Mouse (Mus musculus): ENCODE data around the gene Ect2. TPM values are rescaled to one million over a fixed set of nuclear protein-coding genes. Genes with fewer than 3 reads are reported as not detected.

Gene Ect2
- polyA plus RNA-seq, 1 experiment from 2014 or later: 67.1 TPM

DNA sequence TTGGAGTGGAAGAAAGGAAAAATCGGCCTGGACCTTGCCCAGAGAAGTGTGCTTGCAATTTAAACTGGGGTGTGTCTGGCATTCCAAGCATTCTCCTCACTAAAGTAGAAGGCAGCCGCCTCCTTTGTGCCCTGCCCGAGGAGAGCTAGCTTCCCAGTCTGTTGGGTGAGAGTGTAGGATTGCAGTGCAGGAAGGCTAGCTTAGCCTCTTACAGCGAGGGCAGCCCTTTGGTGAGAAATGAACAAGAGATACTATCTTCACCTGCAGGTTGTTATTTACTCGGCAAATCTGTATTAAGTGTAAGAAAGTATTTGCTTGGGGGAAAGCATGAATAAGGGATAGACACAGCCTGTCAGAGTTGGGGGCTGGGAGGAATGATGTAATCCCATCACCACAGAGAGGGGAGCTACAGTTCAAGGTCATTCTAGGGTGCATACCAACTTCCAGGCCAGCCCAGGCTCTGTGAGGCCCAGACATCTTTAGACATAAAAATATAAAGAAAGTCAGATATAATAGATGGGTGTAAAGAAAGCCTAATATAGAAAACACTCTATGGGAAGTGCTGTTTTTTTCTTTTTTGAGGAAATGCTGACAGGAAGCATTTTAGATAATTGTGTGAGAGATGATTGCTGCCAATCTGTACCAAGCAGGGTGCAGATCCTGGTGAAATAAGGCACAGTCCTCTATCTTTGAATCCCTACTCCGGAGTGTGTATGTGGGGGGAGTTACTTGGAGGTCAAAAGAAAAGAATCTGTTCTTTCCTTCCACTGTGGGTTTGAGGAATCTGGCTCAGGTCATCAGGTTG, 1.6 kb upstream of the Ect2 start:
- Histone ChIP-seq H3K4me2 (no peak overlapping the region), H3K4me3 (no peak overlapping the region), H3K27me3 (no peaks in the 10 kb centered on the region), H3K9ac (peak overlapping the region; percentile 34; the same call in 1 of the 2 replicates), H3K9me3 (replicated peaks) (no peaks in the 10 kb centered on the region), H3K36me3 (ENCODE audit: poor library complexity, severe bottlenecking) (peaks cover under 1% of the 10 kb centered on the region; the same call in 1 of the 2 replicates), H3K27ac (0 out of 2 replicates have a peak overlapping the region, but pooled peaks have one; percentile 14), H3K4me1 (peaks cover 31% of the 10 kb centered on the region)
- WGBS: 15% methylated on average over 6 of the region's 6 CpGs
- ATAC-seq: no peak

DNA sequence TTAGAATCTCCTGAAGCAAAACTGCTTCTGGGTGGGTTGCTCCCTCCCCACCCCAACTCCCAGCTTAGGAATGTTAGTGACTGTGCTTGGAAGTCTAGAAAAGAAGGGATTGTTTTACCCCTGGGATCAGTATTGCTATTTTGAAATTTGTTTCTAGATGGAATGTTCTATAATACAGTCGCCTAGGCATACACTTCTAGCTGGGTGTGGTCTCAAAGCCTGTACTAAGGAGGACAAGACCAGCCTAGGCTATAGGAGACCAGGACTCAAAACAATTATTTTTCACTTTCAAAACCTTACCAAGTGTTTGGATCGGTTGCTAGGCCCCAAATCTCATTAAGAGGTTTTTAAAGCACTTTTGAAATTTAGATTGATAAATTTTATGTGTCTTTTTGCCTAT, 602 bp upstream of the Ect2 start:
- 54% methylated on average over 2 of the region's 2 CpGs for WGBS
- Histone ChIP-seq H3K9me3 (replicated peaks) (no peaks in the 10 kb centered on the region), H3K36me3 (ENCODE audit: poor library complexity, severe bottlenecking) (peaks cover 9% of the 10 kb centered on the region), H3K27me3 (no peaks in the 10 kb centered on the region), H3K9ac (peak overlapping the region; percentile 48; the same call in 1 of the 2 replicates), H3K4me2 (peak overlapping the region; percentile 53), H3K4me1 (peaks cover 31% of the 10 kb centered on the region), H3K4me3 (peak overlapping the region; percentile 85), H3K27ac (peak overlapping the region; percentile 54)
- peak; percentile 7 for ATAC-seq

DNA sequence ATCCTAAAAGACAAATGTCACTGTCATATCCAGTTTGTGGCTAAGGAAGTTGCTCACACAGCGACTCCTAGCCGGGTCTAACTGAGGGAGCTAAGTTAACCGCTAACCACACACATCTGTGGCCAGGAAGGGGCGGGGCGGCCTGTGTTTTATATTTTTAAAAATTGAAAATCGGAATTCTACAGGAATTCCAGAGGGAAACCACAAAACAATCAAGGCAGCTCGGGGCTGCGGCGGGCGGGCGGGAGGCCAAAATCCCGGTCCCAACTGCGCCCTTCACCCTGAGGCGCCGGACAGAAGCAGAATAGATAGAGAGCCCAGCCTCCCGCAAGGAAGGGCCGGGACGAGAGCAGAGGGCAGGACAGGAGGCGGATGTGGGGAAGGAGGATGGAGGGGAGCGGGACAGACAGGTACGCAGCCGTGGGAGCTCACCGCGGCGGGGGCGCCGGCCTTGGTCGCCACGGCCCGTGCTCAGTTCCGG, 447 bp downstream of the Ect2 start:
- no peaks in the 10 kb centered on the region for H3K27me3 ChIP-seq
- peak; percentile 60 for ATAC-seq
- H3K4me3 ChIP-seq: peak overlapping the region; percentile 85
- peak overlapping the region; percentile 85 for H3K9ac ChIP-seq
- H3K4me1 ChIP-seq: peaks cover 31% of the 10 kb centered on the region
- peak overlapping the region; percentile 71 for H3K4me2 ChIP-seq
- WGBS: 0% methylated on average over 29 of the region's 31 CpGs
- H3K27ac ChIP-seq: peak overlapping the region; percentile 74
- peaks cover 18% of the 10 kb centered on the region for H3K36me3 ChIP-seq (ENCODE audit: poor library complexity, severe bottlenecking)
- H3K9me3 ChIP-seq (replicated peaks): no peaks in the 10 kb centered on the region

DNA sequence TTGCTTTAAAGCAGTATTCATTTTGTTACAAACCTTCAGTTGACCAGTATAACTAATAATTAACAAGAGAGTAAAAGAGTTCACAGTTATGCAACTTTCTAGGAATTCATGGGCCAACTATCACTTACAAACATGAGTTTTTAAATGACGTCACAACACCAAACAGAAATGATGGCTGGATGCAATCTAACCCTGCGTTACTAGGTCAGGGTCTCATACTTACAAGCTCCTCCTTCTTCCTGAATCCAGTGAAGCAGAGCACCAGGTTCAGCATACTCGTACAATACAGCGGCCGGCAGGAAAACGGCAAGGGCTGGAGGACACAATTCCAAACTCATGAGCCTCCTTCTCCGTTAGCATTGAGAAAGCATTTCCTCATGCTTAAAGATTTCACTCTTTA, 7.9 kb downstream of the Ect2 start:
- H3K9ac ChIP-seq: no peak overlapping the region
- no peak overlapping the region for H3K27ac ChIP-seq
- peaks cover 68% of the 10 kb centered on the region for H3K36me3 ChIP-seq (ENCODE audit: poor library complexity, severe bottlenecking)
- 91% methylated on average over 7 of the region's 7 CpGs for WGBS
- H3K4me1 ChIP-seq: no peaks in the 10 kb centered on the region
- no peaks in the 10 kb centered on the region for H3K9me3 ChIP-seq (replicated peaks)
- no peak for ATAC-seq
- no peak overlapping the region for H3K4me2 ChIP-seq
- no peaks in the 10 kb centered on the region for H3K27me3 ChIP-seq
- no peak overlapping the region for H3K4me3 ChIP-seq

DNA sequence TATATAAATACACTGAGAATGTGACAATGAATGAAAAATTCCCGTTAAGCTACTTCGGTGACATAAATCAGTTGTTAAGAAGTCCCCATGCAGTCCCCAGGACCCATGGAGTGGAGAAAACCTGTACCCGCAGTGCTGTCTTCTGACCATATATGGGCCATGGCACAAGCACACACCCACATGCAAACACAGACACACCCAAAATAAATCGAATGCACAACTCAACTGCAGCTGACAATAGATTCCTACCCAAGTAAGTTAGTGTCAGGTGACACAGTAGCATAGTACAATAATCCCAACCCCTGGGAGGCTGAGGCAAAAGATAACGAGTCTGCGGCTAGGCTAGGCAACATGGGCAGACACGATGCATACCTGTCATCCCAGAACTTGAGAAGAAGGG, 10.1 kb downstream of the Ect2 start:
- Histone ChIP-seq H3K4me1 (no peaks in the 10 kb centered on the region), H3K9ac (no peak overlapping the region), H3K27ac (no peak overlapping the region), H3K27me3 (no peaks in the 10 kb centered on the region), H3K4me3 (no peak overlapping the region), H3K9me3 (replicated peaks) (no peaks in the 10 kb centered on the region), H3K36me3 (ENCODE audit: poor library complexity, severe bottlenecking) (peaks cover 70% of the 10 kb centered on the region), H3K4me2 (no peak overlapping the region)
- no peak for ATAC-seq
- 84% methylated on average over 7 of the region's 7 CpGs for WGBS

DNA sequence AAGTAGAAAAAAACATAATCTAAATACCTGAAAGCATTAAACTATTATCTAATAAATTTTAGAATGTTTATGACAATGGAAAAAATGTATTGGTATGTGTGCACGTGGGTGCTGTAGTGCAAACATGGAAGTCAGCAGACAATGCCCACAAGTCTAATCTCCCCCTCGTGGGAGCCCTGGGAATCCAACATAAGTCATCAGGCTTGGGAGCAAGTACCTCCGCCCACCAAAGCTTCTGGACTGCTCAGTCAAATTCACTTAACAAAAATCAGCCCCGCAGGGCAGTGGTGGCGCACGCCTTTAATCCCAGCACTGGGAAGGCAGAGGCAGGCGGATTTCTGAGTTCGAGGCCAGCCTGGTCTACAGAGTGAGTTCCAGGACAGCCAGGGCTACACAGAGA, 13.6 kb downstream of the Ect2 start:
- no peaks in the 10 kb centered on the region for H3K27me3 ChIP-seq
- no peaks in the 10 kb centered on the region for H3K9me3 ChIP-seq (replicated peaks)
- H3K36me3 ChIP-seq (ENCODE audit: poor library complexity, severe bottlenecking): peaks cover 81% of the 10 kb centered on the region
- ATAC-seq: no peak
- H3K4me2 ChIP-seq: no peak overlapping the region
- no peaks in the 10 kb centered on the region for H3K4me1 ChIP-seq
- 88% methylated on average over 8 of the region's 8 CpGs for WGBS
- no peak overlapping the region for H3K9ac ChIP-seq
- no peak overlapping the region for H3K4me3 ChIP-seq
- H3K27ac ChIP-seq: no peak overlapping the region

DNA sequence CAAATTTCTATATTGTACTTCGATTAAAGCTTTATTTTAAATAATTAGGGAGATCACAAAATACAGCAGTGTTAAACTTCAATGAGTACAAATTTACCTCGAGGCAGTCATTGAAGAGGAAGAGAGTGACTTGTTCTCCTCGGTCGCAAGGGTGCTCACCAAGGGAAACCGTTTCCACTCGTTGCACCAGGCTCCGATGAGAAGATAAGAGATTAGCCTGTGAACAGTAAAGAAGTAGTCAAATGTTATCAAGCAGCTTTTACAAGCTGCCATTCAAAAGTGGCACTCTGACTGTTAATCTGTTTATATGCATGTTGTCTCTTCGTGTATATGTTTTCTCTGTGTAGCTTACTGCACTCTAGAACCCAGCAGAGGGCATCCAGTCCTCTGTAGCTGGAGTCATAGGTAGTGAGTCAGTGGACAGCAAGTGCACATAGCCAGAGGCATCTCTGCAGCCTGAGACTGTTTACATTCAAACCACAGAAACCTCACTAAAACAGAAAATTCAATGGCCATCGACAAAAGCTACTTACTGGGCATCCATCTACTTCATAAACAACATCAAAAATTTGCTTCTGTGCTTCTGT, 31.7 kb downstream of the Ect2 start:
- H3K4me2 ChIP-seq: no peak overlapping the region
- H3K4me1 ChIP-seq: no peaks in the 10 kb centered on the region
- no peak for ATAC-seq
- 91% methylated on average over 9 of the region's 9 CpGs for WGBS
- no peaks in the 10 kb centered on the region for H3K9me3 ChIP-seq (replicated peaks)
- no peak overlapping the region for H3K9ac ChIP-seq
- H3K27me3 ChIP-seq: no peaks in the 10 kb centered on the region
- H3K27ac ChIP-seq: no peak overlapping the region
- no peak overlapping the region for H3K4me3 ChIP-seq
- H3K36me3 ChIP-seq (ENCODE audit: poor library complexity, severe bottlenecking): peaks cover 50% of the 10 kb centered on the region

DNA sequence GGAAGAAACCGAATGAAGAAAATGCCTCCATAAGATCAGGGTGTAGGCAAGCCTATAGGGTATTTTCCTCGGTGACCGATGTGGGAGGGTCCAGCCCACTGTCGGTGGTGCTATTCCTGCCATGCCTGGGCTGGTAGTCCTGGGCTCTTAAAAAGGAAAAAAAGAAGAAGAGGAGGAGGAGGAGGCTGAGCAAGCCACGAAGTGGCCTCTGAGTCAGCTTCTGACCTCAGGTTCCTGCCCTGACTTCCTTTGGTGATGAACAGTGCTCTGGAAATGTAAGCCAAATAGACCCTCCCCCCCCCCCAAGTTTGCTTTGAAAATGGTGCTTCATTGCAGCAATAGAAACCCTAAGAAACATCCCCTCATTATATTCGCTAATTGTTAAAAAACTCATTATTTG, 32.7 kb downstream of the Ect2 start:
- no peak overlapping the region for H3K4me3 ChIP-seq
- ATAC-seq: no peak
- H3K4me1 ChIP-seq: no peaks in the 10 kb centered on the region
- H3K36me3 ChIP-seq (ENCODE audit: poor library complexity, severe bottlenecking): peaks cover 54% of the 10 kb centered on the region
- no peak overlapping the region for H3K9ac ChIP-seq
- H3K27ac ChIP-seq: no peak overlapping the region
- WGBS: 81% methylated on average over 6 of the region's 6 CpGs
- H3K4me2 ChIP-seq: no peak overlapping the region
- H3K9me3 ChIP-seq (replicated peaks): no peaks in the 10 kb centered on the region
- no peaks in the 10 kb centered on the region for H3K27me3 ChIP-seq

DNA sequence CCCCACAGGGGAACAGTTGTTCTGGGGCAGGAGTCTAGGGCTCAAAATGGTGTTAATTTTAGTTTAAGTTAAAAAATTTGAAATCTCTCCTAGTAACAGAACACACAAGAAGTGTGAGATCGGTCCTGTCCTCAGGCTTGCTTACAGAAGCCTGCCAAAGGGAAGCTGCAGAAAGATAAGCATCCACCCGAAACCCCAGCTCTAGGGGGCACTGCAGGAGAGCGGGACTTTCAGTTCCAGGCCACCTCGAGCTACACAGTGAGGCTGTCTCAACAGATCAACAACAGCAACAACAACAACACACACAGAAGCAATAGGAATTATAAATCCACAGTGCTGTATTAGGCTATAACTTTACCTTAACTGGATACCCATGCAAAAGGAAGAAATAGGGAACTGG, 35.5 kb downstream of the Ect2 start:
- Histone ChIP-seq H3K27me3 (no peaks in the 10 kb centered on the region), H3K4me1 (no peaks in the 10 kb centered on the region), H3K9me3 (replicated peaks) (no peaks in the 10 kb centered on the region), H3K36me3 (ENCODE audit: poor library complexity, severe bottlenecking) (peaks cover 58% of the 10 kb centered on the region), H3K4me3 (no peak overlapping the region), H3K4me2 (no peak overlapping the region), H3K9ac (no peak overlapping the region), H3K27ac (no peak overlapping the region)
- no peak for ATAC-seq
- 83% methylated on average over 4 of the region's 4 CpGs for WGBS

DNA sequence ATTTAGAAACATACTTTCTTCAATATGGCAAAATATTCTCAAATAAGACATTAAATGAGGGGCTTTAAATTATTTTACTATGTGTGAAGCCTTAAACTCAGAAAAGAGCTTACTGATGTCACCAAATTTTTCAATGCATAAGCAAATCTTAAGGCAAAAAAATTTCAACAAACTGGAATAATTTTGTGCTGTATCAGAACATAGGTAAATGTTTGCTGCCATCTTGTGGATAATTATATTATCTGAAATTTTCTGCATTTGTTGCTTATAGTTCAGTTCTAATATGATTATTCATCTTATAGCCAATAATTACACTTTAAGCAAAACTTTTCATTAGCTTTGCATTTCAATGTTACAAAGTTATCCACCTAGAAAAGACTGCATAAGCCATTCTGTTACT, 42.8 kb downstream of the Ect2 start:
- no peak overlapping the region for H3K4me2 ChIP-seq
- H3K4me3 ChIP-seq: no peak overlapping the region
- no peak for ATAC-seq
- no peak overlapping the region for H3K27ac ChIP-seq
- H3K27me3 ChIP-seq: no peaks in the 10 kb centered on the region
- peaks cover 56% of the 10 kb centered on the region for H3K36me3 ChIP-seq (ENCODE audit: poor library complexity, severe bottlenecking)
- no peaks in the 10 kb centered on the region for H3K9me3 ChIP-seq (replicated peaks)
- no peak overlapping the region for H3K9ac ChIP-seq
- no peaks in the 10 kb centered on the region for H3K4me1 ChIP-seq

DNA sequence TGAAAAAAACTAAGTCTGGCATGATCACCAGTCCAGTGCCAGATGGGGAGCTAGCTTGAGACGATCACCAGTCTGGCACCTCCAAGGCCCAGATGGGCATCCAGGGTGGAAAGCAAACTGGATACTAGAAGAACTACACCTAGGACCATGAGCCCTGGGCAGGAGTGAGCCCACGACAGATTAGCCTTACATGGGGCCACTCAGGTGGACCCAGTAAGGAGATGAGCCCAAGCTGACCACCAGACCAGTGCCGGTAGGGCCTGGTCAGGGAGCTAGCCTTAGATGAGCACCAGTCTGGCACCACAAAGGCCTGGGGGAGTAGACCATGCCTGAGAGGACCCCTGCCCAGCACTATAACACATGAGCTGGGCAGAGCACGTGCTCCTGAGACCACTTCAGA, 44.6 kb downstream of the Ect2 start:
- 88% methylated on average over 4 of the region's 4 CpGs for WGBS
- H3K9ac ChIP-seq: no peak overlapping the region
- ATAC-seq: peak; percentile 66
- H3K27ac ChIP-seq: no peak overlapping the region
- no peaks in the 10 kb centered on the region for H3K9me3 ChIP-seq (replicated peaks)
- no peak overlapping the region for H3K4me2 ChIP-seq
- peaks cover 44% of the 10 kb centered on the region for H3K36me3 ChIP-seq (ENCODE audit: poor library complexity, severe bottlenecking)
- H3K4me3 ChIP-seq: no peak overlapping the region
- H3K4me1 ChIP-seq: no peaks in the 10 kb centered on the region
- H3K27me3 ChIP-seq: no peaks in the 10 kb centered on the region

DNA sequence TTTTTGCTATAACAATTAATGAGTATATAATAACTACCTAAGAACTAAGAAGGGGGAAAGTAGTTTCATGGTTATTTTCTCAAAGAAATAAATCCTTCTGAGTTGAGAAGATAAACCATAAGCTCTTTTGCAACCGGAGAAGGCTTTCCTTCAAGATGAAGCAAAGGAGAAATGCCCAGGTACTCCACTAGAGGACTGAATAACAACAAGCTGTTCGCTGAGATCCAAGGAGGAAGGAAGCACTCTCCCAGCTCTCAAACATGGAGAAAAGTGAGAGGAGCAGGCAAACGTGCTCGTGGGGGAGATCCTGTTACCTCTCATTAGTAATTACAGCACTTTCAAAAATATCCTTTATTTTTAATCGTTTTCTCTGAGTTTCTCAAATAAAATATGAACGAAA, 46.5 kb downstream of the Ect2 start:
- H3K9me3 ChIP-seq (replicated peaks): no peaks in the 10 kb centered on the region
- H3K4me2 ChIP-seq: no peak overlapping the region
- no peak overlapping the region for H3K9ac ChIP-seq
- H3K27ac ChIP-seq: no peak overlapping the region
- ATAC-seq: no peak
- H3K36me3 ChIP-seq (ENCODE audit: poor library complexity, severe bottlenecking): peaks cover 41% of the 10 kb centered on the region
- no peak overlapping the region for H3K4me3 ChIP-seq
- 89% methylated on average over 6 of the region's 6 CpGs for WGBS
- H3K27me3 ChIP-seq: no peaks in the 10 kb centered on the region
- H3K4me1 ChIP-seq: no peaks in the 10 kb centered on the region

Measured in forebrain, embryonic 13.5 days (tissue).